Mouse (Mus musculus) kidney, postnatal 0 days (tissue): ENCODE measurements around the gene Mcf2l. TPM values are rescaled to one million over a fixed set of nuclear protein-coding genes. Genes with fewer than 3 reads are reported as not detected.

Experiments
- ATAC-seq: fragments of 200-750 bp; cut with Nextera tagmentation; replicated peaks from 2 replicates; pipeline ENCODE4 v1.8.0; 2017; ENCODE audit warnings: low read depth, moderate number of reproducible peaks, moderate TSS enrichment, moderate library complexity; ENCODE audit not compliant: low FRiP score
- DNase-seq: peaks from one replicate; pipeline ENCODE4 v3.0.0-alpha.2; 2016; ENCODE audit warnings: low spot score
- H3K27ac ChIP-seq: fragments of 300-500 bp; sonication (generic); 2 replicates; pipeline ENCODE4 v1.5.1; 2014; ENCODE audit warnings: mild to moderate bottlenecking
- H3K27me3 ChIP-seq: fragments of 300-500 bp; sonication (generic); 2 replicates; pipeline ENCODE4 v1.6.1; 2014; ENCODE audit warnings: low read length, mixed read lengths; ENCODE audit not compliant: insufficient read depth
- H3K36me3 ChIP-seq: fragments of 300-500 bp; sonication (generic); 2 replicates; pipeline ENCODE4 v1.6.1; 2014; ENCODE audit warnings: low read length, mixed read lengths; ENCODE audit not compliant: insufficient read depth
- H3K4me1 ChIP-seq: fragments of 300-500 bp; sonication (generic); replicated peaks from 2 replicates; pipeline ENCODE4 v1.6.1; 2014; ENCODE audit warnings: antibody characterized with exemption, low read length, mixed read lengths; ENCODE audit not compliant: insufficient read depth
- H3K4me2 ChIP-seq: fragments of 300-500 bp; sonication (generic); 2 replicates; pipeline ENCODE4 v1.6.1; 2014; ENCODE audit warnings: mild to moderate bottlenecking, low read length, moderate library complexity, mixed read lengths
- H3K4me3 ChIP-seq: fragments of 300-500 bp; sonication (generic); replicated peaks from 2 replicates; pipeline ENCODE4 v1.5.1; 2014; ENCODE audit warnings: low read depth, low read length
- H3K9ac ChIP-seq: fragments of 300-500 bp; sonication (generic); 2 replicates; pipeline ENCODE4 v1.6.1; 2014; ENCODE audit warnings: low read depth, low read length
- H3K9me3 ChIP-seq: fragments of 300-500 bp; sonication (generic); replicated peaks from 2 replicates; pipeline ENCODE4 v1.6.1; 2016; ENCODE audit warnings: low read length, inconsistent platforms, mixed read lengths
- CTCF ChIP-seq: IDR thresholded peaks from 2 replicates; pipeline ENCODE4 v1.5.1; 2016; ENCODE audit warnings: antibody characterized with exemption, low read depth, mild to moderate bottlenecking, moderate library complexity
- WGBS: fragments of 180-500 bp; shearing (Covaris S2); extraction: QIAGEN DNeasy Blood & Tissue Kit; methylation state at CpG from one replicate; pipeline ENCODE4 v1.1.7; 2014; 5-methylcytosine and 5-hydroxymethylcytosine counted together
- polyA plus RNA-seq: library from polyadenylated mRNA; unstranded; fragments of >200 nt; fragmentation: Nextera tagmentation; extraction: Ambion mirVana; gene quantifications from 2 replicates; pipeline ENCODE4 v1.2.1, GENCODE M21; 2015

Mcf2l gene
- polyA plus RNA-seq, 1 experiment from 2014 or later: 11.2 TPM

DNA sequence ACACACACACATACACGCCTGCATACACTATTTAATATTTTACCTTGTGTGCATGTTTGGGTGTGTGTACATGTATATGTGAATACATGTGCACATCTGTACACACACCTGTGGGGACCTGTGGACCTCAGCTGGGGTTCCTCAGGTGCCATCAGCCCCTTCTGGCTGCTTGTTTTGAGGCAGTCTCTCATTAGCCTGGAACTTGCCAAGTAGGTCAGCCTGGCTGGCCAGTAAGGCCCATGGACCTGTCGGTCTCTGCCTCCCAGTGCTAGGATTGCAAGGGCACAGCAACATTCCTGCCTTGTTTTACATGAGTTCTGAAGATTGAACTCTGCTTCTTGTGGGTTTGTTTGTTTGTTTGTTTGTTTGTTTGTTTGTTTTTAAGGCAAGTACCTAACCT is 87.0 kb downstream of the Mcf2l start:
- ATAC-seq: no peak
- H3K4me3 ChIP-seq: no peak overlapping the region
- WGBS: 89% methylated on average over 2 of the region's 2 CpGs

DNA sequence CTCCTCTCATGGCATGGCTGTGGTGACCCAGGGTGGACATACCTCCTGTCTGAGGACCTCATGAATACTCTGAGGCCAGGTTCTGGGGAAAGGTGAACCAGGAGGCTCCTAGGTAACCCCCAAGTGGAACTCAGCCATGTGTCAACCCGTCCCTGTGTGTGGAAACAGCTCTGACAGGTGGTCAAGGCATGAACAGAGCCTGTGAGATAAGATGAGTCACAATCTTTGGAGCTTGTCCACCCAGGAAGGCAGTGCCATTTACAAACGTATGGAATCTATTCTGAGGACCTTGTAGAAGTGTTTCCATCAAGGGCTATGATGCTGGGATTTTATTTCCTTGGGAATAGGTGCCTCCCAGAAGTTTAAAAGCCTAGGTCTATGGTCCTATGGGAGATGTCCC is 87.6 kb downstream of the Mcf2l start:
- Histone ChIP-seq H3K9ac (no peak overlapping the region), H3K36me3 (0 out of 2 replicates have a peak, but pooled peaks cover 9% of the 10 kb centered on the region), H3K27ac (no peak overlapping the region), H3K4me2 (no peak overlapping the region), H3K4me1 (peaks cover 9% of the 10 kb centered on the region; the same call in 1 of the 2 replicates), H3K4me3 (no peak overlapping the region), H3K9me3 (no peaks in the 10 kb centered on the region), H3K27me3 (no peaks in the 10 kb centered on the region)
- ATAC-seq (no peak), DNase-seq (no peak)
- WGBS: 60% methylated on average over 2 of the region's 2 CpGs
- no peak for TF ChIP-seq CTCF

More for the DNA sequence above, 87.0 kb downstream of the Mcf2l start:
- H3K27ac ChIP-seq: no peak overlapping the region
- no peaks in the 10 kb centered on the region for H3K27me3 ChIP-seq
- H3K4me1 ChIP-seq: peaks cover 9% of the 10 kb centered on the region; the same call in 1 of the 2 replicates
- H3K4me2 ChIP-seq: no peak overlapping the region
- H3K36me3 ChIP-seq: 0 out of 2 replicates have a peak, but pooled peaks cover 5% of the 10 kb centered on the region
- H3K9me3 ChIP-seq: no peaks in the 10 kb centered on the region
- no peak for TF ChIP-seq CTCF
- no peak overlapping the region for H3K9ac ChIP-seq
- DNase-seq: no peak

DNA sequence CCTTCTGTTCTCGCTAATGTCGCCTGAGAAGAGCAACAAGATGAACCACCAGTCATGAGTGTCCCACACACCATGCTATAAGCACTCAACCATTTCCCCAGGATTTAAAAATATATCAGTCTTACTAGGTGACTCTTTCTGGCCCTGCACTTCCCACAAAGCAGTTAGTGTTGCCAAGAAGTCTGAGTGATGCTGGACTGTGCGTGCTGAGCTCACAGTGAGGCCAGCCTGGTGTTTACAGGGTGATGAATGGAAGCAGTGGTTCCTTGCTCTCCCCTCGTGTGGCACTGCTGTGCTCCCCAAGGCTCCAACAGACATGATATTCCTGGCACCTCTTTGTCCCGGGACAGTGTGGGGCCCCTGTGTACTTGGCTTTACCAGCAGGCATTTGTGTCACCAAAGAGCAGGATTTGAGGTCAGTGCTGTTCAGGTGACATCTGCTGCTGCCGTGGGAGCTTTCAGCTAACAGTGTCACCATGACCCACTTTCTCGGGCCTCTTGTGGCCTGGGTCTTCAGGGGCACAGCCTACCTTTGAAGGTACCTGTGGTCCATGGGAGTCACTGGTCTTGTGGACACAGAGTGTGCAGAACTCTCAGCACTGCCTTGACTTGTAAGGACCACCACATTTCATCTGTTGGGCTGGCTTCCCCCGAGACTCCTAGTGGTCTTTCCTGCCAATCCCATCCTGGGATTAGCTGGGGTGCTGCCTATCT is 88.4 kb downstream of the Mcf2l start:
- H3K36me3 ChIP-seq: 0 out of 2 replicates have a peak, but pooled peaks cover 11% of the 10 kb centered on the region
- ATAC-seq: no peak
- H3K9ac ChIP-seq: no peak overlapping the region
- no peak overlapping the region for H3K27ac ChIP-seq
- no peak overlapping the region for H3K4me3 ChIP-seq
- TF ChIP-seq CTCF: no peak
- DNase-seq: no peak
- WGBS: 62% methylated on average over 8 of the region's 8 CpGs
- no peaks in the 10 kb centered on the region for H3K9me3 ChIP-seq
- H3K4me2 ChIP-seq: no peak overlapping the region
- no peaks in the 10 kb centered on the region for H3K27me3 ChIP-seq
- peaks cover 7% of the 10 kb centered on the region; the same call in 1 of the 2 replicates for H3K4me1 ChIP-seq

DNA sequence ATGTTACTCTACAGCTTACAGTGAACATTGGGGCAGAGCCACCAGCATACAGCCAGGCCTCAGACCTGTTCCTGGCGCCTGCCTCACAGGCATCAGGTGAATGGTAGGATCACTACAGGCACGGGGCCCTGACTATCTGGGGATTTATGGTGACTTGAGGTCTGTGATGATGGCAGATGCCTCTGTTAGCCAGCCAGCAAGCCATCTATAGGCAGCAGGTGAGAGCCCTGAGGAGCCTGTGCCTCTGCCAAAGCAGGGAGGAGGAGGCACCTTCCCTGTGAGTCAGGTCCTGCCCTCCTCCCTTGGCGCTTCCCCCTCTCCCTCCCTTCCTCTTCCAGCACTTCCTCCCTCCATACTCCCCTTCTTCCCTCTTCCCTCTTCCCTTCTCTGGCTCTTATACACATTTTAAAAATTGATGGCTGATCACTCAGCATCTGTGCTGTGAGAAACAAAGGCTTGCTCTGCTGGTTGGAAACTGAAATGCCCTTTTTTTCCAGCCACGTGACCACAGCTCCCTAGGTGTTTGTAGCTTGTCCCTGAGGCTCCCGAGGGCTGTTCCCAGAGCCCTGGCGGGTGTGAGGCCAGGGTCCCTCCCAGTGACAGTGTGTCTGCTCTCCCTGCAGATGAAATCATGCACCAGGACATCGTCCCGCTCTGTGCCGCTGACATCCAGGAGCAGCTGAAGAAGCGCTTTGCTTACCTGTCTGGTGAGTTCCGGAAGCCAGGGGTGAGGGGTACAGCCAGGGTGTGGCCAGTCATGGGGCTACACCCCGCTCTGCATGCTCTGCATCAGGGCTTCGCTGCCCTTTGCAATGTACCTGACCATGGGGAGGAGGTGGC is 89.2 kb downstream of the Mcf2l start:
- no peak overlapping the region for H3K27ac ChIP-seq
- ATAC-seq (no peak), DNase-seq (no peak)
- H3K4me1 ChIP-seq: peaks cover 2% of the 10 kb centered on the region; the same call in 1 of the 2 replicates
- H3K9ac ChIP-seq: no peak overlapping the region
- no peak overlapping the region for H3K4me3 ChIP-seq
- no peaks in the 10 kb centered on the region for H3K9me3 ChIP-seq
- H3K4me2 ChIP-seq: no peak overlapping the region
- TF ChIP-seq CTCF: no peak
- 65% methylated on average over 13 of the region's 13 CpGs for WGBS
- 0 out of 2 replicates have a peak, but pooled peaks cover 11% of the 10 kb centered on the region for H3K36me3 ChIP-seq
- H3K27me3 ChIP-seq: no peaks in the 10 kb centered on the region

DNA sequence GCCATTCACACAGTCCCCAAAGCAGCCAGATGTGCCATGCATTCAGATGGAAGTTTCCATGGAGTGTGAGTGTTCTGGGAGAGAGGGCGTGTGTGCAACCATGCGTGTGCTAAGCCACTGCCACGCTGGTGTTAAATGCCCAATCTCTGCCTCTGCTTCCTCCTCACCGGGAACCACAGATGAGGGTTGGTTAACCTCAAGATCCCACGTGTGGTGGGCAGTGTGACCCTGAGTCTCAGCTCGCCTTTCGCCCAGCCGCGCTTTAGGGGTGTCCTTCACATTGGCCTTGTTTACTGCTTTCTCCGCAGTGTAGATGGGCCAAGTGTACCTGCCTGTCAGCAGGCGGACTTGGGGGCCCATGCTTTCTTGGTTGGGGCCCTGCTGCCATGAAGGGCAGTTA is 102.7 kb downstream of the Mcf2l start:
- Histone ChIP-seq H3K36me3 (peaks cover 5% of the 10 kb centered on the region; the same call in 1 of the 2 replicates), H3K27me3 (no peaks in the 10 kb centered on the region), H3K4me1 (no peaks in the 10 kb centered on the region), H3K9ac (no peak overlapping the region), H3K9me3 (no peaks in the 10 kb centered on the region), H3K27ac (no peak overlapping the region), H3K4me2 (no peak overlapping the region), H3K4me3 (no peak overlapping the region)
- no peak for DNase-seq
- WGBS: 56% methylated on average over 11 of the region's 11 CpGs
- TF ChIP-seq CTCF: no peak
- ATAC-seq: no peak

DNA sequence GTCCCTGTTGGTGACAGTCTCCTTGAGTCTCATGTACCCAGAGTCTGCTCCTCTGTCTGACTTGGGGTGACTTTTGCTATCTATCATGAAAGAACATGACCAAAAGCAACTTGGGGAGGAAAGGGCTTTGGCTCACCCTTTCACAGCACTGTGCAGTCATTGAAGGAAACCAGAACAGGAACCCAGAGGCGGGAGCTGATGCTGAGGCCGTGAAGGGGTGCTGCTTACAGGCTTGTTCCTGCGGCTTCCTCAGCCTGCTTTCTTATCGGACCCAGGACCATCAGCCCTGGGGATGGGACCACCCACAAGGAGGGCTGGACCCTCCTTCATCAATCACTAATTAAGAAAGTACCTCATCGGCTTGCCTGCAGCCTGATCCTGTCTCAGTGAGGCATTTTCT is 103.1 kb downstream of the Mcf2l start:
- Histone ChIP-seq H3K9me3 (no peaks in the 10 kb centered on the region), H3K27me3 (no peaks in the 10 kb centered on the region), H3K4me3 (no peak overlapping the region), H3K4me2 (no peak overlapping the region), H3K9ac (no peak overlapping the region), H3K36me3 (peaks cover 5% of the 10 kb centered on the region; the same call in 1 of the 2 replicates), H3K4me1 (no peaks in the 10 kb centered on the region), H3K27ac (no peak overlapping the region)
- ATAC-seq: no peak
- 61% methylated on average over 5 of the region's 5 CpGs for WGBS
- DNase-seq: no peak
- TF ChIP-seq CTCF: no peak
